Mouse (Mus musculus): ENCODE measurements around the gene Cryz. TPM values are rescaled to one million over a fixed set of nuclear protein-coding genes. Genes with fewer than 3 reads are reported as not detected.
"Not testable (repeated sequence)": the region's sequence is repeated elsewhere in the genome, so short reads cannot be mapped to it uniquely, and the experiment has no call there.

Gene Cryz
- total RNA-seq, 2 experiments from 2014 or later: 18.1 to 20.2 TPM

DNA sequence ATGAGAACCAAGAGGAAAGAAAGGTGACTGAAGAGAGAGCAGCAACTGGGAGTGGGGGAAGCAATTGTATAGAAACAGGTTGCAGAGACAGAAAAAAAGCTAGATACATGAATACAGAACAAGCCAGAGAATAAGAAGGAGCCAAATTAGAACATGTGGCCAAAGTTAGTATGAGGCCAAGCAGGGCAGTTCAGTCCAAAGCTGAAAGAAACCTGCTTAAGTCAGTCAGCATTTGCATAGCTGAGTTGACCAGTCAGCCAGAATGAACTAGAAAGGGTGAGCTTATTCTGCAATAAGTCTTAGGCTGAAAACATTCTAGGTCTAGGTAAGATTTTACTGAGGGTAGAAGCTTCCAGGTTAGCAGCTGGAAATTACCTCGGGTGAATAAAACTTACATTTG is 11.4 kb downstream of the Cryz start:
- DNase-seq (ENCODE audit: low spot score in 2 of 2): no peak

DNA sequence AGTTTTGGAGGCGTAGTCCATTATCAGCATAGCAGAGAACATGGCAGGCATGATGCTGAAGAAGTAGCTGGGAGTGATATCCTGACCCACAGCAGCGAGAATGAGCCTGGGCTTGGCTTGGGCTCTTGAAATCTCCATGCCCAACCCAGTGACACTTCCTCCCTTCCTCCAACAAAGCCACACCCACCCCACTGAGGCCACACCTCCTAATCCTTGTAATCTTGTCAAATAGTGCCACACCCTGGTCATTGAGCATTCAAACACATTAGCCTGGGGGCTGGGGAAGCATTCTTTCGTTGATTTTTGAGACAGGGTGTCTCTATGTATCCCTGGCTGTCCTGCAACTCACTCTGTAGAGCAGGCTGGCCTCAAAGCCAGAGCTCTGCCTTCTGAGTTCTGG is 15.4 kb downstream of the Cryz start:
- DNase-seq (ENCODE audit: low spot score in 2 of 2): no peak

DNA sequence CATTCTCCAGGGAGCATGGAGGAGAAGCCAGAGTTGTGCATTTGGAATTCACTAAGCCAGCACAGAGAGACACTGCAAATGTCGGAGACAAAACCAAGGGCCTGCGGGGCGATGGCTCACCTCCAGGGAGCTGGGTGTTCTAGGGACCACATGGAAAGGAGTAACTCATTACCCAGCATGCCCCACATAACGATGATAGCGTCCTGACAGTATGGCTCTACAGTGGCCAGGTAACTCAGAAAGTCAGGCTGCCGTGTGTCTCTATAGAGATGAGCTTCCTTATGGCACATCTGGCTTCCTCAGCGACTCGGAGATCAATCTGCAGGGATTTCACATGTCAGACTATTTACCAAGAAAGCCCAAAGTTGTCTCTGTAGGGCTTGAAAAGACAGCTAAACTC is 18.3 kb downstream of the Cryz start:
- DNase-seq (ENCODE audit: low spot score in 2 of 2): no peak

DNA sequence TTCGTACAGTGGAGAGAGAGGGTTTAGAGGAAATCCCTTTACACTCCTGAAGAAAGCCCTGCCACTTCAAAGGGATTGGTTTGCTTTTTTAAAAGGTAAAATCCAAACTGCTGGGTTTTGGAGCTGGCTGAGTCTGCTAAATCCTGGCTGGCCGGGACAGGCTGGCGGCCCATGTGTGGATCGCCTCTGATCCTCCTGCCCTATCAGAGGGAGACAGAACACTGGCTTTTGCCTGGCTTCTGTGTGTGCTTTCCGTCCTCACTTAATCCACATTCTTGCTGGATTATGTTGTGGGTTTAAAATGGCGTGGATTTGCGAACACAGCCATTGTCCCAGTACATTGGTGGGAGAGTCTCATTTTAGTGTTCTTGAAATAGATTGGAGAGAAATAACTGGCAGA is 18.8 kb downstream of the Cryz start:
- no peak for DNase-seq (ENCODE audit: low spot score in 2 of 2)

DNA sequence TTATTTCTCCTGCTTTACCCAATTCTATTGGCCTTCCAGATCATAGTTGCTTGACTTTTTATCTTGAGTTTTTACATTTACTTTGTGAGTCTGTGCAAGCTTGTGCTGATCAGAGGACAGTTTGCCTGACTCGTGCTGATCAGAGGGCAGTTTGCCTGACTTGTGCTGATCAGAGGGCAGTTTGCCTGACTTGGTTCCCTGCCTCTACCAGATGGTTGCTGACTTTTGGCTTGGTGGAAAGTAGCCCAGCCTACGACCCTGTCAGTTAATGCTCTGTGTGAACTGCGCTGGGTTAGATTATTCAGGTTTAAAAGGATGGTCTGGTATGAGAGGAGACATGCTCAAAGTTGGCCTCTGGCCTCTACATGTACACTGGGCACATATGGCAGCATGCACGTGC is 19.6 kb downstream of the Cryz start:
- DNase-seq (ENCODE audit: low spot score in 2 of 2): no peak

DNA sequence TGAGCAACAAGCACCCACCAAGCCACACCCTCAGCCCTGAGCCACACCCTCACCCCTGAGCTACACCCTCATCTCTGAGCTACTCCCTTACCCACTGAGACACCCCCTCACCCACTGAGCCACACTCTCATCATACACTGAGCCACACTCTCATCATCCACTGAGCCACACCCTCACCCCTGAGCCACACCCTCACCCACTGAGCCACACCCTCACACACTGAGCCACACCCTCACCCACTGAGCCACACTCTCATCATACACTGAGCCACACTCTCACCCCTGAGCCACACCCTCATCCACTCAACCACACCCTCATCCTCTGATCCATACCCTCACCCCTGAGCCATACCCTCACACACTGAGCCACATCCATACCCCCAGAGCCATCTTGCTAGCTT is 31.8 kb downstream of the Cryz start:
- no peak for DNase-seq (ENCODE audit: low spot score in 2 of 2)

DNA sequence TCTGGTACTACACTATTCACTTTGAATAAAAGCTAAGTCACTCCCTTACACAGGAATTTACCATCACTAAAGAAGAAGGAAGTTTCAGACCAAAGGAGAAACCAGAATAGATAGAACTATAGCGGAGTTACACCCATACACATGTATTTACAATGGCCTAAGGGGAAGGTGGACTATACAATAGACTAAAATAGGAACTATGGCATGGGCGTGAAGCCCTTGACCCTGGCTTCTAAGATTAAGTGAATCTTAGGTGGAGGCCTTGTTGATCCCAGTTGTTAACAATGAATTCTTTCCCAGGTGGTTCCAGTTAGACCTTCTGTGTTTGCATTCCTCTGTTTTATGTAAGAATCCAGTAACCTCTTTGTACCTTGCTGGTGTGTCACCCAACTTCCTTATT is 34.8 kb downstream of the Cryz start:
- DNase-seq (ENCODE audit: low spot score in 2 of 2): not testable (repeated sequence)

DNA sequence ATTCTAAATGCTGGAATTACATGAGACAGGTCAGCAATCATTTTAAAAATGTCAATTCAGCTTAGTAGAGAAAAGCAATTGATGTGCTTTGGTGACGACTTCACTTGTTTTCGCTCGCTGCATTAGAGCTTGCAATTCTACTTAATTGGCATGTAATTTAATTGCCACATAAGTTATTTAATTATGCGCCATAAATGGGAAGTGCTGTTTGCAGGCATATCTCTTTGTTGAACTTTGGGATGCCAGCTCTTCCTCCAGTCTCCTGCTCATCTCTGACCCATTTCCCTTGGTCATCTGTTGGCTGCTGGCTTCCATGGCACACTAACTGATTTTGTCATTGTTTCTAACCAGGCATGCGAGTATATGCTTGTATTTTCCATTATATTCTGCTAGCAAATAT is 36.6 kb downstream of the Cryz start:
- no peak for DNase-seq (ENCODE audit: low spot score in 2 of 2)

DNA sequence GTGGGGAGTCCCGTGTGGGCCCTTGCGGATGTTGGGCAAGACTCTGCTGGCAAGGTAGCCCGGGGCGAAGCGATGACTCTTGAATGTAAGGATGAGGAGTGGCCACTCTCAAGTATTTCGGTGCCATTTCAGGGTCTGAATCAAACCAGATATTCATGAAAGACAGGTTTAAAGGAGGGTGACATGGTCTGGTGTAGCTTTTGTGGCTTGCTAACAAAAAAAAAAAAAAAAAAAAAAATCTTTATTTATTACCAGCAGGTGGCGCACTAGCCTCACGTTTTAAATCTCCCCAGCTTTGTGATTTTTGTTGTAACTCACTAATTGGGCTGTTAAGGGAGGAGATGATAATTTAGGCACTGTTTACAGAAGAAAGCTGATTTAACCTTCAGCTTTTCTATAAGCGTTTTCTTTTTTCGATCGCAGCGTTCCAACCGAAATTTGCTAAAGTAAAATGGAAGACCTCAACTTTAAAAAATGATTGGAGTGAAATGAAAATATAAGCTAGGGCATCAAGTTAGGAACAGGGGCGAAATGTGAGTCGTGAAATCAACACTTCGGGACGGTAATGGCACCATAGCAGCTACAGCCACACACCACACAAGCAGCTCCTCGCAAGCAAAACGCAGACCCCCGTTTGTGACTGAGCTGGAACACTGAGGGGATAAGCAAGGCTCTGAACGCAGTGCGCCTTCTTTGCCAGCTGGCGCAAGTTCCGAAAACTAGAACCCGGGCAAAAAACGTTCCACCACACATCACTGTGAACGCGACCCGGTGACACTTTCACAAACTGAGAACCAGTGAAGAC is 50.3 kb downstream of the Cryz start:
- peak; percentile 44 to 50 for DNase-seq (ENCODE audit: low spot score in 2 of 2)

DNA sequence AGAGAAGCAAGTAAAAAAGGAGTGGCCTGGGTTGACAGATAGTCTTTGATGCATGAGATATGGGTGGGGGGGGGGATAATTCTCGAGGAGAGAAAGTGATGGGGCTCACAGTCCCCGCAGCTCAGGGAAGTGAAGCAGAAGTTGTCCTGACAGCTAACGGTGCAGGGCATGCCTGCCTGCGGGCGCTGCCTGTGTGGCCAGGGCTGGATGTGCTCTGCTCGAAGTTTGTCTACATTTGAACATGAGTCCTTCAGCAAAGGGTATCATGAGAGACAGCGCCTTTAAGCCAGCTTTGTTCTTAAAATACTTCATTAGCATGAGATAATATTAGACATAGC is 50.9 kb downstream of the Cryz start:
- no peak for DNase-seq (ENCODE audit: low spot score in 2 of 2)

DNA sequence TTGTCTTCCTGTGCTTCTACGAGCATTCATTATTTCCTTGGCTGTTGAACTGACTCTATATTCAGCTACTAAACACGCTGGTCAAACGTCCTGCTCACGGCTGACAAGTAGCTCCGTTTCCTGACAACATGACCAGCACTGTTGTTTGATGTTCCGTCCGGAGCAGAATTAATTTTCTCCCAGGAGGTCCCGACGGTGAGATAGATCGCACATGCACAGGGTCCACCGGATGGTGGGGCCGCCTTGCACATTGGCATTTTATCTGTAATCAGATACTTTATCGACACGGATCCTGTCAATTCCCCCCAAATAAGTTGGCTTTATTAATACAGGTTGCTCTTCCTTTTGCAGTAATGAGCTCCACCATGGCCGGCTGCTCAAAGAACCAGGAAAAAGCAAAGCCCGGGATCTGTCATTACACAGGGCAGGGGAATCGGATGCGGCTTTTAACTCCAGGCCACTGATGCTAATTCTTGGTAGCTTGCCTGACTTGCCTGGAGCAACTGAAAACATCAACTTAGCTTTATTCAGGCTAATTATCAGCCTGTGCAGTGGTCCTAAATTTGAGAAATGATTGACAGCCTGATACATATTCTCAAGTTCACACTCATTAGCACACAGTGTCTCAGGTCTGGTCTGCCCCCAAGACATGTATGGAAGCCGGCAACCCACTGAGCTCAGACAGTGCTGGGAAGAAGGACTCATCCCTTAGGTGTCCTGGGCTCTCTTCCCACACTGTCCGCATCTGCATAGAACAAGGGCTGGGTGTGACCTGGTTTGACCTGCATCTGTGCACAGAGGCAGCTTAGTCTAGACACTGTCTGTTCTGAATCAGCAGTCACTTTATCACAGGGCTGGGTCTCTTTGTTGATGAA is 53.1 kb downstream of the Cryz start:
- no peak for DNase-seq (ENCODE audit: low spot score in 2 of 2)

DNA sequence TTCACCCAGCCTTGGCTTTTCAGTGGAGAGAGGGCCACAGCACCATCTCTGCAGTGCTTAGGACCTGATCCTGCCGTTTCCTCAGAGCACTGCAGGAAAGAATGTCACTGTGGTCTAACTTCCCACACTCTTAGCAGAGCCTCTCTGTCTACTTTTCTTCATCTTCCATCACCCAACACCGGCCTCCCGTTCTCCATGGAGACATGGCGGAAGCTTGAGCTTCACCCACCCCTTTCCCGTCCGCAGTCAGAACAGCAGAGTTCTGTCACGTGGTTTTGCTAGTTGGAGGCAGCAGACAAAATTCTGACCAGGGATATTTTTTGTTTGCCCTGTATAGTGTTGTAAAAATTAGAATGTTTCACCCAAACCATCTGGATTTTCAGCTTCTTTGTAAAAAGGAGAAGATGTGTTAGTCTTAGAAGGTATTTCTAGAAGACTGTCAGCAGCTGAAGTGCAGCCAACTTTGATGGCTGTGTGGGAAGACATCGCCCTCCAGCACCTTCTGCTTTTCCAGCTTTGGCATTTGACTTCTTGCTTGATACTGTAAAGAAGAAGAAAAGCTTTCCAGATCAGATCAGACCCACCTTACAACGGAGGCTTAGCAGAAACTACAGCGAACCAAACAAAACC is 54.8 kb downstream of the Cryz start:
- DNase-seq (ENCODE audit: low spot score in 2 of 2): no peak

DNA sequence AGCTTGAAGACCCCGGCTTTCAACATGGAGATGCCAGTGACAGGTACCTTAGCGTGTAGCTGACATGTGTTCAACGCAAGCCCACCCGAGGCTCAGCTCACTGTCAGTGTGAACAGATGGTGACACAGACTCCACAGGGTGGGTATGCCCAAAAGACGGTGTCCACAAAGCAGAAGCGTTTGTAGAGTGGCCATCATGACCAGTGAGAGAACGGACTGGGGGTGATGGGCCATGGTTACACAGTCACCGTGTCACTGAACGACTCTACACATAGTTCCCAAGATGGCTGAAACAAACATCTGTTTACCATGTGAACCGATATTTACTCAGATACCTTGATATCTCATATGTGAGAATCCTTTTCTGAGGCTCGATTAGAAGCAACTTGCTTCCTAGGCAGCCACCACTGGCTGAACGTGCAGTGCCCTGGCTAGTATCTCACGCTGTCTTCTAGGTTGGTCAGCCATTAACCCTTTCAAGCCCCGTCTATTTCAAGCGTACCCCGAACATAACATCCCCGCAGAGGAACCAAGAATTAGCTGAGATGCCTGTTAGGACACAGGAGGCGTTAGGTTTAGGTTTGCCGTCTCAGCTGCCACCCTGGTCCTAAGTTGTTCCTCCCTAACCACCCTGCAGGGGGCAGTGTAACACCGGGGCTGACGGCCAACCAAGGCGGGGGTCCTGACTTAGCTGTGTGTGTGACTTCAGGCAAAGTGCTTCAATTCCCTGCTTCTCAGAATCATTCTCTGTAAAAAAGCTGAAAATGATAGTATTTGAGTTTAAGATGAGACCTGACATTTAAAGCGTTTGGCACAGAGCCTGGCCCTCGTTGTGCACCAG is 56.3 kb downstream of the Cryz start:
- DNase-seq (ENCODE audit: low spot score in 2 of 2): peak; percentile 89 to 91

DNA sequence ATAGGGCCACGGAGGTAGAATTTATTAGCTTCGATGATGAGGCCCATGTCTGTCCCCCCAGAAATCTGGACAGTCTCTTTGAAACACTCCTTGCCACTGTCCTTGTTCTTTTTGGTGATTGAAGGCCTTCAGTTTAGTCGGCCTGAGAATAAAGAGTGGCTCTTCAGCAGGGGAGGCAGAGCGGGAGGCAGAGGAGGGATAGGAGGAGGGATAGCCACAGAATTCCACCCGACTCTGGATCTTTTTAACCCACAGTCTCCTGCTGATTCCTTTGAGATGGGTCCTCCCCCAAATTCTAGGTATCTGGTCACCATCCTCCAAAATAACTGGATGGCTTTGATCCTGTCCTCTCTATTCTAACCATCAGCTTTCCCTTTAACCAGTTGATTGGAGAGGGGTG is 56.9 kb downstream of the Cryz start:
- DNase-seq (ENCODE audit: low spot score in 2 of 2): no peak

DNA sequence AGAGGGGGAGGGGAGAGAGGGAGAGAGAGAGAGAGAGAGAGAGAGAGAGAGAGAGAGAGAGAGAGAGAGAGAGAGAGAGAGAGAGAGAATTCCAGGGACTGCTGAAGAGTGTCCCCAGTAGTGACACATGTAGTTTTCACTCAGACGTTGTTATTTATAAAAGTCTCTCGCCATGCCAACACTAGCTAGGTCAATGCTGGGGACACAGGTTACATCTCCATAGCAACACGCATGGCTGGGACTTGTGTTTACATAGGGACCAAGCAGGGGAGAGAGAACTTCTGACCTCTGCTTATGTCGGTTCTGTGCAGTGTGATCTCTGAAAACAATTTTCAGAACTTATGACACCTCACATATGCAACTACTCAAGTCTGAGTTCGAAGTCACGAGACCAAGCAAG is 57.8 kb downstream of the Cryz start:
- no peak for DNase-seq (ENCODE audit: low spot score in 2 of 2)

DNA sequence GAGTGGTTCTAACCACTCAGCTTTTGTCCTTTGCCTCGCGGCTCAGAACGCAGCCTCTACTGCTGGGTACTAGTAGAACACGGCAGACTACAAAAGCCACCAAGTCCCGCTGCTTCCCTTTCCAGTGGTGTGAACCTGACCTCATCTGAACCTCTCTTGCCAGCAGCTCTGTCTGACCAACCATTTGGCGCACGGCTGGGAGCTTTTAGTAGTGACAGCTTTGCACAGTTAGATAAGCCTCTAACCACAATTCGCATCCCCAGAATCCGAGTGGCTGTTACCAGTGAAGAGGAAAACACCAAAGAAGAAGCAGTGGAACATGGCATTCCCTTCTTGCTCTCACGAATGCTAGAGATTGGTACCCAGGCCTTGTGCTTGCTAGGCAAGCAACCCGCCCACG is 58.4 kb downstream of the Cryz start:
- DNase-seq (ENCODE audit: low spot score in 2 of 2): no peak

DNA sequence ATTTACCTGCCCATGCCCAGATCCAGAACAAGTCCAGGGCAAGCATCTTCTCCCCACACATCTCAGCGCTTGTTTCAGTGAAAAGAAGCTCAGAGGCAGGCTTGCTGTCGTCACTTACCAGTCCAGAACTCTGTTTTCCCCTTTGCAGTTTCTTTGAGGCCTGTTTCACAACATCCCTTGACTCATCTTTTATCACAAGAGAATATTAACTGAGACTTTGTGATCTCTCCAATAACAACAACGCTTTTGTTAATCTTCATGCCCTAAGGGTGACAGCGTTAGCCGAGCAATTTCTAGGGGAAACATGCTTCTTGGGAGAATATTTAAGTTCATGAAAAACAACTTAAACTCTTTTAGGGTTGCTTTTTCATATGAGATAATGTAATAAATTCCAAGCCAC is 59.2 kb downstream of the Cryz start:
- DNase-seq (ENCODE audit: low spot score in 2 of 2): no peak

DNA sequence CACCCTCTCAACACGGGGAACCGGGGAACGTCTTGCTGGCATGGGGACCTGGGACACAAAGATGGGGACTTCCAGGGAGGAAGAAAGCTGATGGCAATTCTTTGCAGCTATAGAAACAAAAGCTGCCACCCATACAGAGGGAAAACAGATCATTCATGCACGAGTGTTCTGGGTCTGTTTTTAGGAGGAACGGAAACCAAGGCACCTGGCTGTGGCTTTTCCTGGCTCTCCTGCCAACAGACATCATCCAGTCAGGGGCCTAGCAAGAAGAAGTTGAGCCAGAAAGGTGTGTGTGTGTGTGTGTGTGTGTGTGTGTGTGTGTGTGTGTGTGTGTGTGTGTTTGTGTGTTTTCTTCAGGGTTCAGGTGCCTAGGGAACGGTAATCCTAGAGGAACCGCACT is 67.0 kb downstream of the Cryz start, which contains the start of gene Erich3:
Erich3 (plus strand) TSS at position 315 of the 400 bp plus-strand sequence.
- DNase-seq (ENCODE audit: low spot score in 2 of 2): no peak

DNA sequence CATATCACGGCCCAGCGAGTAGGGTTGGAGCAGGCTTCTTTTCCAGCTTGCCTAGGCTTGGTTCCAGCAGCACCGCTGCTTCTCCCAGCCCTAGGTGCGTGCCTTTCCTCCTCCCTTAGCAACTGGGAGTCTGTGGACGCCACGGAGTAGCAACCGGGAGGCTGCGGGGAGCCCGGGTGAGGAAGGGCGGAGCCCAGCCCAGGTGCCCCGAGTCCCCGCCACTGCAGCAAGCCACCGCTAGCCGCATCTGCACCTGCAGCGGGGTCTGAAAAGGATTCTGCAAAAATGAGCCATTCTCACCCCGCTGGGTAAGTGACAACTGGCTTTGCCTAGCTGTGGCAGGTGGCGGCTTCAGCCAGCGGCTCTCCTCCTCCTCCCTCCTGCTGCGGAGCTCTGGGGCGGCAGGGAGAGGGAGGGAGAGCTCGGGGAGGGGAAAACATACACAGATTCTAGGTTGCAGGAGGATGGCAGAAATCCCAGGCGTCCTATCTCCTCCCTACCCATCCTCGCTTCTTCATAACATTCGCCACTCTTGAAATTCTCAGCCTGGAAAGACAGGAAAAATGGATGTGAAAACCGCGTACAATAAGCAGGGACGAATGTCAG is 67.6 kb downstream of the Cryz start:
- DNase-seq (ENCODE audit: low spot score in 2 of 2): peak; percentile 61 to 69

DNA sequence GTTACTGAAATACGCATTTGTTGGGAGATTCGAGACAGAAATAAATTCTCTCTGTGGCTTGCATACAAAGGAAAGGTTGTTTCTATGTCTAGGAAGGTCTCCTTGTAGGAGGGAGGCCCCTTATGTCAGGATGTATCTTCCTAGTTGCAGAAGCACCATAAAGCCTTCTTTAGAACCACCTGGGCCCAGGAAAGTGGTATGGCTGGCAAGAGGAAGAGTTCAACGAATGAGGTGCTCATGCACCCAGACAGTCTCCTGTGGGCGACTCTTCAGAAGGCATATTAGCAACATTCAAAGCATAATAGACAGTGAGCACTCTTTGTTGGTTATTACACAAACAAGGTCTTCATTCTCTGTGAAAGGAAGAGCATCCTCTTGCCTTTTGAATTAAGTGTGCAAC is 68.1 kb downstream of the Cryz start:
- peak in 1 of 2 experiments; percentile 16 for DNase-seq (ENCODE audit: low spot score in 2 of 2)

DNA sequence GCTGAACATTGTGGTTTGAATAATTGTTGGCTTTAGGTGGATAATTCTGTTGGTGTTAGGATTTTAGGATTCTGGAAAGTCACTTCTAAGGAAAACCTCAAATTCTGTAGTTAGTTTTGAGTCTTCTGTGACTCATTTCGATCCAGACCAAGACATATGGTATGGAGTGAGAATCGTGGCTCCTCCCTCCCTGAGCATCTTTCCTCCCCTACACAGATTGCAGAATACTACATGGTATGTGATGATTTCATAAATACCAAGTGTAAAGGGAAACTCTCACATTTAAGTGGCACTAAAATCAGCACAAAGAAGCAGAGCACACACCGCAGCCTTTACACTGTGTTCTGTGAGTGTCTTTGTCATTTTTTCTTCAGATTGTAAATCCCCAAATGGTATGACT is 72.0 kb downstream of the Cryz start:
- DNase-seq (ENCODE audit: low spot score in 2 of 2): no peak

Data from layer of hippocampus, postnatal 10 days (tissue).